Mouse (Mus musculus) cerebellum, adult 2 months (tissue): ENCODE measurements at regions not wholly inside any gene's neighbourhood (a gene's known extent, or its start where the extent isn't known, plus 50 kb on each side); places are given as distances from the start of the nearest gene placed in this dataset.

Experiments
- CTCF ChIP-seq: fragments of 200-500 bp; IDR thresholded peaks from 2 replicates; pipeline ENCODE4 v1.5.1; 2011; ENCODE audit warnings: low read depth, mild to moderate bottlenecking, control low read depth, low read length, moderate library complexity, borderline replicate concordance; ENCODE audit not compliant: insufficient read depth
- POLR2A ChIP-seq: fragments of 200-500 bp; IDR thresholded peaks from 2 replicates; pipeline ENCODE4 v1.6.1; 2011; ENCODE audit warnings: low read length, control low read depth, borderline replicate concordance; ENCODE audit not compliant: insufficient read depth

DNA sequence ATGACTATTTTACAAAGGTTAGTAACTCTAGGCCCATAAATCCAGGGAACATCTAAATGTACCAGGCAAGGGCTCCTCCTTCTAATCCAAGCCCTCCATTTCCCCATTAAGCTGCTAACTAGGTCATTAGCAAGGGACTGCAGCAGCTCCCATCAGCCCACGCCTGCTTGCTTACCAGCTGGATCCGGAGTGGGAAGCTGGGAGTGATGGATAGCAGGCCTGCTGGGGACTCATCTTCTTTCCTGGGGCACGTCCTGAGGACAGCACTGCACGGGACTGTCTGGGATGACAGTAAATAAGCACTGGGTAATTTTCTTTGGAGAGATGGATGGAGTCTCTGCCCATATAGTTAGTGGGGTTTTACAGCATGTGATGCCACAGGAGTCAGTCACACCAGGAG is 276.0 kb downstream of the Tcerg1l start:
- TF ChIP-seq POLR2A, result no peak
- TF ChIP-seq CTCF, result no peak
